Mouse (Mus musculus): ENCODE measurements around the gene Ttll11. TPM values are rescaled to one million over a fixed set of nuclear protein-coding genes. Genes with fewer than 3 reads are reported as not detected.

The Ttll11 gene
- polyA plus RNA-seq, 1 experiment from 2014 or later, result 1.5 TPM

DNA sequence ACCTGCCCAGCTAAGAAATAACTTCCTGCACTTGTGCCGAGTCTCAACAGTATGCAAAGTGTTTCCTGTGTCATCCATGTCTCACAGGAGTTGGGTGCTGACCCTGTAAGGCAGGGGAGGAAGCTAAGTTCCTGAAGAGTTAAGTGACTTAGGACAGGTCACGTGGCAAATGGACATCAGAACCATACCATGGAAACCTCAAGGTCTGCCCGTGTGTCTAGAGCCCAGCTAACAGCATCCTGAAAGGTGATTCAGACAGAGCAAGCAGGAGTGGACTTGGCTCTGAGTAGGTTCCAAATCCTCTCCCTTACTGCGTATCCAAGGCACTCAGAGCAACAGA is 80.6 kb downstream of the Ttll11 start:
- no peaks in the 10 kb centered on the region for H3K4me1 ChIP-seq (replicated peaks; ENCODE audit: insufficient read depth, low read length)
- H3K9me3 ChIP-seq (replicated peaks; ENCODE audit: low read length), result no peaks in the 10 kb centered on the region
- no peak overlapping the region for H3K4me3 ChIP-seq (replicated peaks; ENCODE audit: low read depth, low read length)
- no peaks in the 10 kb centered on the region for H3K36me3 ChIP-seq (ENCODE audit: insufficient read depth, low read length)
- no peaks in the 10 kb centered on the region for H3K27me3 ChIP-seq (ENCODE audit: insufficient read depth, low read length)
- no peak overlapping the region for H3K27ac ChIP-seq
- TF ChIP-seq CTCF (IDR thresholded peaks at IDR 0.05; ENCODE audit: low read depth), result no peak
- no peak overlapping the region for H3K4me2 ChIP-seq (ENCODE audit: low read length)
- no peak overlapping the region for H3K9ac ChIP-seq (ENCODE audit: low read depth, low read length)
- 56% methylated on average over 4 of the region's 4 CpGs for WGBS
- DNase-seq (ENCODE audit: low spot score) (no peak), ATAC-seq (replicated peaks; ENCODE audit: low FRiP score, low read depth) (no peak)

DNA sequence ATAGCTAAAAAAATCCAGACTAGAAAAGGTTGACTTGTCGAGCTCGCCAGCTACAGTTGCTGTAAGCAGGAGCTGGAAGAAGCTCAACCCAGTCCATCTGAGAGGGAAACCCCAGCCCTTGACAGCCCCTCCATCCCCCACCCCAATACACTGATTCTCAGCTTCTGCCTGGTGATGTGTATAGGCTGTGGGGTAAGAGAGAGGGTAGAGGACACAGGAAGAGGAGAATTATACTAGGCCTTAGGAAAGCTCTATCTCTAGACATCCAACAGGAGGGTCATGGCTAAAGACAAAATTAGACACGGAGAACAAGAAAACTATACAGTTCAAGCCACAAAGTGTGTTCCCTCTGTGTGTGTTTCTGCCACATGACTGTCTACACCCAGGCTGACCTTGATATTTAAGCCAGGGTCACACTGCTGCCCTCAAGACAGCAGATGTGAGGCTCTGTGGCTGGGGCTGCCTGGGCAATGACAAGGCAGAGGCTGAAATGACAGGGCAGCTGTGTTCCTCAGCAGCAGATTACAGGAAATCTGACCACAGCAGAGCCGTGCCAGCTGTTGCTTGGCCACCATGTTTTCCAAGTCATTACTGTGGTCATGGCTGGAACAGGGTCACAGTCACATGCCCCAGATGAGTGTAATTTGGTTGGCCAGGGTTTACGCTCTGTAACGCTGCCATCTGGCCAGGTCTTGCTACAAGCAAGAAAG is 81.1 kb downstream of the Ttll11 start:
- Histone ChIP-seq H3K27ac (no peak overlapping the region), H3K36me3 (ENCODE audit: insufficient read depth, low read length) (no peaks in the 10 kb centered on the region), H3K4me3 (replicated peaks; ENCODE audit: low read depth, low read length) (no peak overlapping the region), H3K9me3 (replicated peaks; ENCODE audit: low read length) (no peaks in the 10 kb centered on the region), H3K4me1 (replicated peaks; ENCODE audit: insufficient read depth, low read length) (no peaks in the 10 kb centered on the region), H3K27me3 (ENCODE audit: insufficient read depth, low read length) (no peaks in the 10 kb centered on the region), H3K4me2 (ENCODE audit: low read length) (no peak overlapping the region), H3K9ac (ENCODE audit: low read depth, low read length) (no peak overlapping the region)
- ATAC-seq (replicated peaks; ENCODE audit: low FRiP score, low read depth) (no peak; the same call in 1 of the 2 replicates), DNase-seq (ENCODE audit: low spot score) (no peak)
- 53% methylated on average over 6 of the region's 6 CpGs for WGBS
- TF ChIP-seq CTCF (IDR thresholded peaks at IDR 0.05; ENCODE audit: low read depth), result no peak

DNA sequence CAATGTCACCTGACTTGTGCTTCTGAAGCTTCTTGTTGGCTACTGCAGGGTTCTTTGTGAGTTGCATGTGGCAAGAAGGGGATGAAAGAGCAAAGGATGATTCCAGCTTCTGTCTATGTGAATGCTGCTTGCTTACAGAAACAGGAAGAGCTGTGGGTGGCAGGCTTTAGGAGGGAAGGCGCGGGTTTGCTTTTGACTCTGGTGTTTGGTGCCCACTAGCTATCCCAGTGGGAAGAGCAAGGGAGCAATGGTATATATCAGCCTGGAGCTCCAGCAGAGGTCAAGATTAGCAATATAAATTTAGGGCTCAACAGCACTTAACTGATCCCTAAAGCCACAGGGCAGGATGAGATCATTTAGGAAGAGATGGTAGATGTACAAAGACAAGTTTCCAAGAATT is 82.6 kb downstream of the Ttll11 start:
- Histone ChIP-seq H3K27ac (no peak overlapping the region), H3K4me1 (replicated peaks; ENCODE audit: insufficient read depth, low read length) (no peaks in the 10 kb centered on the region), H3K4me3 (replicated peaks; ENCODE audit: low read depth, low read length) (no peak overlapping the region), H3K9me3 (replicated peaks; ENCODE audit: low read length) (no peaks in the 10 kb centered on the region), H3K36me3 (ENCODE audit: insufficient read depth, low read length) (no peaks in the 10 kb centered on the region), H3K9ac (ENCODE audit: low read depth, low read length) (no peak overlapping the region), H3K4me2 (ENCODE audit: low read length) (no peak overlapping the region), H3K27me3 (ENCODE audit: insufficient read depth, low read length) (no peaks in the 10 kb centered on the region)
- ATAC-seq (replicated peaks; ENCODE audit: low FRiP score, low read depth), result no peak
- DNase-seq (ENCODE audit: low spot score), result no peak
- TF ChIP-seq CTCF (IDR thresholded peaks at IDR 0.05; ENCODE audit: low read depth), result peak; percentile 38
- 82% methylated on average over 2 of the region's 2 CpGs for WGBS

DNA sequence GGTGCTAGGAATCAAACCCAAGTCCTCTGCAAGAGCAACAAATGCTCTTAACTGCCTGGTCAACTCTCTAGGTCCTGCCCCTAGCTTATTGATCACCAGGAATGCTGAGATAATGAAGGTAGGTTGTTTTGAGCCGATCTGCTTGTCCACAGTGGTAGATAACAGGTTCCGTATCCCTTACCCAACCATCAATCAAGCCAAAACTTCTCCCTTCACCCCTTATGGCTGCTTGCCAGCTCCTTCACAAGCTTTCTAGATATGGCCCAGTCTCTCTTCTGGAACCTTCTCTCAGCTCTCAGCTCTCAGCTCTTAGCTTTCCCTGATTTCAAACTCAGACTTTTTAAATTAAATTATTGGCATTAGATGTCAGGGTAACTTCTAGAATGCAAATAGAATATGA is 85.2 kb downstream of the Ttll11 start:
- no peak overlapping the region for H3K27ac ChIP-seq
- DNase-seq (ENCODE audit: low spot score) (no peak), ATAC-seq (replicated peaks; ENCODE audit: low FRiP score, low read depth) (no peak)
- H3K36me3 ChIP-seq (ENCODE audit: insufficient read depth, low read length), result no peaks in the 10 kb centered on the region
- TF ChIP-seq CTCF (IDR thresholded peaks at IDR 0.05; ENCODE audit: low read depth), result no peak
- no peak overlapping the region for H3K4me3 ChIP-seq (replicated peaks; ENCODE audit: low read depth, low read length)
- H3K9me3 ChIP-seq (replicated peaks; ENCODE audit: low read length), result no peaks in the 10 kb centered on the region
- H3K9ac ChIP-seq (ENCODE audit: low read depth, low read length), result no peak overlapping the region
- no peak overlapping the region for H3K4me2 ChIP-seq (ENCODE audit: low read length)
- 87% methylated on average over 2 of the region's 2 CpGs for WGBS
- H3K27me3 ChIP-seq (ENCODE audit: insufficient read depth, low read length), result no peaks in the 10 kb centered on the region
- H3K4me1 ChIP-seq (replicated peaks; ENCODE audit: insufficient read depth, low read length), result no peaks in the 10 kb centered on the region

DNA sequence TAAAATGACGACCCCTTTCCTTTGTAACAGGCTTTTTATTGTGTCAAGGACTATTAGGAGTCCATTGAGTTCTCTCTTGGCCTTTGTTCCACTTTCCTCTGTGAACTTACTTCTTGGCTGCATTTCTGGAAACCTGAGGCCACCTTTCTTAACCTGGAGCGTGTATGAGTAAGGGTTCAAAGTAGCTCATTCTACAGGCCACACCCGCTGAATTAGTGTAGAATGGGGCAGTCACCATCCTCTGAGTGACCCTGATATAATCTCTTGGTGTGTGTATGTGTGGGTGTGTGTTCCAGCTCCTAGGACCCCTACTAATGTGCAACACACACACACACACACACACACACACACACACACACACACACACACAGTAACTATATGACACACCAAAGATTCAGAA is 89.1 kb downstream of the Ttll11 start:
- Histone ChIP-seq H3K27me3 (ENCODE audit: insufficient read depth, low read length) (no peaks in the 10 kb centered on the region), H3K36me3 (ENCODE audit: insufficient read depth, low read length) (no peaks in the 10 kb centered on the region), H3K27ac (no peak overlapping the region), H3K4me3 (replicated peaks; ENCODE audit: low read depth, low read length) (no peak overlapping the region), H3K9me3 (replicated peaks; ENCODE audit: low read length) (no peaks in the 10 kb centered on the region), H3K9ac (ENCODE audit: low read depth, low read length) (no peak overlapping the region), H3K4me2 (ENCODE audit: low read length) (no peak overlapping the region), H3K4me1 (replicated peaks; ENCODE audit: insufficient read depth, low read length) (no peaks in the 10 kb centered on the region)
- 71% methylated on average over 3 of the region's 3 CpGs for WGBS
- DNase-seq (ENCODE audit: low spot score), result no peak
- TF ChIP-seq CTCF (IDR thresholded peaks at IDR 0.05; ENCODE audit: low read depth), result no peak
- ATAC-seq (replicated peaks; ENCODE audit: low FRiP score, low read depth), result no peak

DNA sequence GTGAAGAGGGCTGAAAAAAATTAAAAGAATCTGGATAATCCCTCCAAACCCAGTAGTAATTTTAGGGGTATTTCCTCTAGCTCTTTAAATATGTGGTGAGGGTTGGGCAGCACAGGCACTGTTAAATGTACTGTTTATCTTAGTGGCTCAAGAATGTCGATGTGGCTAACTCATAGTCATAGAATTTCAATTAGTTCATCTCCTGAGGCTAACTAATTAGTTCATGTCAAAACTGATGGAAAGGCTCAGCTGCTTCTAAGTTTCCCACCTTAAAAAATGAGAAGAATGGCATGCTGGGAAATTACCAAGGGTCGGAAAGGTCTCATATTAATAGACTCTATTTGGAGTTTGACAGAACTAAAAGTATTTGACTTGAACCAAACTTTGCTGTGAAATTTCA is 89.9 kb downstream of the Ttll11 start:
- ATAC-seq (replicated peaks; ENCODE audit: low FRiP score, low read depth) (no peak), DNase-seq (ENCODE audit: low spot score) (no peak)
- no peaks in the 10 kb centered on the region for H3K36me3 ChIP-seq (ENCODE audit: insufficient read depth, low read length)
- no peaks in the 10 kb centered on the region for H3K9me3 ChIP-seq (replicated peaks; ENCODE audit: low read length)
- no peak overlapping the region for H3K27ac ChIP-seq
- H3K4me1 ChIP-seq (replicated peaks; ENCODE audit: insufficient read depth, low read length), result no peaks in the 10 kb centered on the region
- no peak overlapping the region for H3K9ac ChIP-seq (ENCODE audit: low read depth, low read length)
- no peaks in the 10 kb centered on the region for H3K27me3 ChIP-seq (ENCODE audit: insufficient read depth, low read length)
- H3K4me3 ChIP-seq (replicated peaks; ENCODE audit: low read depth, low read length), result no peak overlapping the region
- 63% methylated on average over 2 of the region's 2 CpGs for WGBS
- no peak for TF ChIP-seq CTCF (IDR thresholded peaks at IDR 0.05; ENCODE audit: low read depth)
- no peak overlapping the region for H3K4me2 ChIP-seq (ENCODE audit: low read length)

DNA sequence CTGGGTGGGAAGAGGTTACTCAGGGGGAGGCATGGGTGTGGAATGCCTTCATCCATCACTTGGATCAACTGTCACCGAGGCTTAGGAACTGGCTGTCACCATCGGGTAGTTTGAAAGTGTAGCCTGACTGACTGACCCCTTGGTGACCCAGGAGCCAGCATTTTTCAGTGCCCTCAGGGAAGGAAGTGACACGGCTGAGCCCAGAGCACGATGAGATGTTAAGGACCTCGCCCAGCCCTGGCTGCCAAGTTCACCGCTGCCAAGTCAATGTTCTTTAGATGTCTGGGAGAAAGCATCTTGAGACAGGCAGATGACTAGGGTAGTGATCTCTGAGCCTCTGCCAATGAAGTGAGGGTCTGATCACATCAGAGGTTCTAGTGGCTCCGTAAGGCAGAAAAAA is 95.4 kb downstream of the Ttll11 start:
- no peak for TF ChIP-seq CTCF (IDR thresholded peaks at IDR 0.05; ENCODE audit: low read depth)
- 24% methylated on average over 7 of the region's 7 CpGs for WGBS
- Histone ChIP-seq H3K4me2 (ENCODE audit: low read length) (no peak overlapping the region), H3K9me3 (replicated peaks; ENCODE audit: low read length) (no peaks in the 10 kb centered on the region), H3K4me3 (replicated peaks; ENCODE audit: low read depth, low read length) (no peak overlapping the region), H3K9ac (ENCODE audit: low read depth, low read length) (no peak overlapping the region), H3K27ac (no peak overlapping the region), H3K36me3 (ENCODE audit: insufficient read depth, low read length) (no peaks in the 10 kb centered on the region), H3K27me3 (ENCODE audit: insufficient read depth, low read length) (no peaks in the 10 kb centered on the region), H3K4me1 (replicated peaks; ENCODE audit: insufficient read depth, low read length) (0 out of 2 replicates have a peak, but pooled peaks cover 5% of the 10 kb centered on the region)
- DNase-seq (ENCODE audit: low spot score) (no peak), ATAC-seq (replicated peaks; ENCODE audit: low FRiP score, low read depth) (no peak)
